Comparison of ENCODE assay signal across 8 mouse cellular contexts in genomic region chr2:170205591-170206441, GRCm38 (mm10). TPM values are rescaled to one million over a fixed set of nuclear protein-coding genes. Genes with fewer than 3 reads are reported as not detected.
DNase-seq lines count a peak whose midpoint lies in the region; ATAC-seq and TF ChIP-seq lines count a peak whose summit lies in the region.

No protein-coding gene starts in this region.

- peaks cover 9% of the 10 kb centered on the region for H3K4me1 ChIP-seq in forebrain, embryonic 15.5 days
- H3K4me1 ChIP-seq in kidney, embryonic 15.5 days, result peaks cover 35% of the 10 kb centered on the region
- H3K4me1 ChIP-seq in megakaryocyte, embryonic 14.5 days, result peaks cover 52% of the 10 kb centered on the region
- no peaks in the 10 kb centered on the region for H3K4me1 ChIP-seq in stomach, postnatal 0 days (replicated peaks; ENCODE audit: control insufficient read depth, insufficient read depth)

- no peaks in the 10 kb centered on the region for H3K36me3 ChIP-seq in forebrain, embryonic 15.5 days
- H3K36me3 ChIP-seq in kidney, embryonic 15.5 days, result no peaks in the 10 kb centered on the region
- H3K36me3 ChIP-seq in megakaryocyte, embryonic 14.5 days (replicated peaks; ENCODE audit: low read length), result no peaks in the 10 kb centered on the region
- H3K36me3 ChIP-seq in stomach, postnatal 0 days (ENCODE audit: control insufficient read depth, insufficient read depth, low read length), result no peaks in the 10 kb centered on the region

- H3K4me3 ChIP-seq in forebrain, embryonic 15.5 days, result peak overlapping the region; percentile 34
- H3K4me3 ChIP-seq in kidney, embryonic 15.5 days (replicated peaks), result peak overlapping the region; percentile 38
- H3K4me3 ChIP-seq in megakaryocyte, embryonic 14.5 days (replicated peaks), result peak overlapping the region; percentile 91
- H3K4me3 ChIP-seq in stomach, postnatal 0 days (ENCODE audit: low read depth, low read length), result peak overlapping the region; percentile 35

- WGBS in forebrain, embryonic 15.5 days, result 1% methylated on average over 17 of the region's 17 CpGs
- 1% methylated on average over 17 of the region's 17 CpGs for WGBS in kidney, embryonic 15.5 days
- WGBS in stomach, postnatal 0 days, result under 1% methylated on average over 17 of the region's 17 CpGs

- TF ChIP-seq CTCF in stomach, postnatal 0 days (IDR thresholded peaks at IDR 0.05; ENCODE audit: low read depth), result no peak

- peak overlapping the region; percentile 39 for H3K9ac ChIP-seq in forebrain, embryonic 15.5 days (replicated peaks)
- peak overlapping the region; percentile 21; the same call in 1 of the 2 replicates for H3K9ac ChIP-seq in kidney, embryonic 15.5 days
- H3K9ac ChIP-seq in stomach, postnatal 0 days (ENCODE audit: low read length), result peak overlapping the region; percentile 48; the same call in 1 of the 2 replicates

- peak overlapping the region; percentile 58 for H3K4me2 ChIP-seq in forebrain, embryonic 15.5 days (replicated peaks)
- H3K4me2 ChIP-seq in kidney, embryonic 15.5 days, result peak overlapping the region; percentile 69
- H3K4me2 ChIP-seq in stomach, postnatal 0 days (replicated peaks; ENCODE audit: low read depth), result peak overlapping the region; percentile 66

- TF ChIP-seq EP300 in stomach, postnatal 0 days (optimal IDR thresholded peaks at IDR 0.05), result no peak

- H3K27ac ChIP-seq in forebrain, embryonic 15.5 days (replicated peaks), result no peak overlapping the region
- peak overlapping the region; percentile 83 for H3K27ac ChIP-seq in kidney, embryonic 15.5 days
- peak overlapping the region; percentile 76 for H3K27ac ChIP-seq in stomach, postnatal 0 days (replicated peaks)

- no peaks in the 10 kb centered on the region for H3K9me3 ChIP-seq in forebrain, embryonic 15.5 days
- no peaks in the 10 kb centered on the region for H3K9me3 ChIP-seq in kidney, embryonic 15.5 days (replicated peaks)
- no peaks in the 10 kb centered on the region for H3K9me3 ChIP-seq in megakaryocyte, embryonic 14.5 days
- no peaks in the 10 kb centered on the region for H3K9me3 ChIP-seq in stomach, postnatal 0 days (ENCODE audit: control insufficient read depth, low read length)

- 0 out of 2 replicates have a peak, but pooled peaks have one; percentile 41 for ATAC-seq in forebrain, embryonic 15.5 days (replicated peaks)
- 0 out of 2 replicates have a peak, but pooled peaks have one; percentile 57 for ATAC-seq in kidney, embryonic 15.5 days (replicated peaks; ENCODE audit: low FRiP score)
- no peak for ATAC-seq in stomach, postnatal 0 days (ENCODE audit: low FRiP score, low TSS enrichment)

- H3K27me3 ChIP-seq in forebrain, embryonic 15.5 days, result no peaks in the 10 kb centered on the region
- no peaks in the 10 kb centered on the region for H3K27me3 ChIP-seq in kidney, embryonic 15.5 days
- H3K27me3 ChIP-seq in megakaryocyte, embryonic 14.5 days (replicated peaks), result no peaks in the 10 kb centered on the region
- H3K27me3 ChIP-seq in stomach, postnatal 0 days (ENCODE audit: control insufficient read depth, insufficient read depth, low read length), result no peaks in the 10 kb centered on the region

- peak; percentile 49 for DNase-seq in A20 (ENCODE audit: low read depth, low spot score)
- DNase-seq in MN1 (ENCODE audit: low spot score), result peak; percentile 40
- DNase-seq in stomach, postnatal 0 days (ENCODE audit: low spot score), result peak; percentile 65
- DNase-seq in cerebellum, adult 9-10 months, result no peak
- DNase-seq in gastrocnemius, adult 18-20 months (ENCODE audit: low spot score), result no peak

RNA-seq across cellular contexts. Expression of gene Zfp217, which starts 57.9 kb away (rescaled TPM):
- polyA plus RNA-seq in forebrain, embryonic 15.5 days (2015; fragmentation: Nextera tagmentation; extraction: Ambion mirVana), result 1.4 and 1.9 TPM in 2 replicates
- 4.7 and 5.0 TPM in 2 replicates for polyA plus RNA-seq in kidney, embryonic 15.5 days (2015; fragmentation: Nextera tagmentation; extraction: Ambion mirVana)
- 1.8 and 3.0 TPM in 2 replicates for polyA plus RNA-seq in megakaryocyte, embryonic 14.5 days (2012; ENCODE audit: insufficient read depth, low replicate concordance)
- polyA plus RNA-seq in stomach, postnatal 0 days (2015; fragmentation: Nextera tagmentation; extraction: Ambion mirVana), result 1.5 and 1.7 TPM in 2 replicates
- total RNA-seq in gastrocnemius, adult 18-20 months (2021), result 1 to 10 TPM; 3.8 to 5.5 TPM

Comparison
In these comparisons a context has a peak if more than half of its experiments do, and no peak if none do; other contexts are left out.
1. DNase-seq: peak in A20 (single experiment), MN1 (single experiment) and stomach, postnatal 0 days (single experiment); none in cerebellum, adult 9-10 months (single experiment) and gastrocnemius, adult 18-20 months (single experiment).
2. H3K4me3 ChIP-seq: peak in every context shown above with its lines; median percentile 91 in megakaryocyte, embryonic 14.5 days; 38 in kidney, embryonic 15.5 days; 35 in stomach, postnatal 0 days; 34 in forebrain, embryonic 15.5 days.
3. Peak in every context shown above with its lines, with median percentiles within 50 percentile points of each other: H3K4me2 ChIP-seq and H3K9ac ChIP-seq.